20 mouse cellular contexts compared by ENCODE assay signal in genomic region chr1:72698651-72699050, GRCm38 (mm10). TPM values are rescaled to one million over a fixed set of nuclear protein-coding genes. Genes with fewer than 3 reads are reported as not detected.
DNase-seq lines count a peak whose midpoint lies in the region; ATAC-seq and TF ChIP-seq lines count a peak whose summit lies in the region.
"Had no signal": no experiment of that assay in that cellular context is flagged by ENCODE, and none has a peak within 500 bp of the region (broad histone marks: within the 10 kb centered on the region; RNA-seq: fewer than 3 reads in every experiment).

No protein-coding gene starts in this region.

- no peaks in the 10 kb centered on the region for H3K9me3 ChIP-seq in kidney, embryonic 14.5 days (ENCODE audit: control insufficient read depth, low read length)
- H3K9me3 ChIP-seq in liver, embryonic 11.5 days (ENCODE audit: control insufficient read depth, low read length), result no peaks in the 10 kb centered on the region
- H3K9me3 ChIP-seq: forebrain, embryonic 12.5 days; hindbrain, embryonic 15.5 days; limb, embryonic 10.5 days; liver, embryonic 13.5 days; stomach, embryonic 15.5 days had no signal

- 37% methylated on average over 4 of the region's 4 CpGs for WGBS in kidney, adult 2 months
- WGBS in kidney, embryonic 14.5 days, result 66% methylated on average over 4 of the region's 4 CpGs
- WGBS in lung, adult 2 months, result 33% methylated on average over 4 of the region's 4 CpGs
- WGBS in liver, embryonic 11.5 days, result 75% methylated on average over 4 of the region's 4 CpGs

- H3K27me3 ChIP-seq in kidney, adult 2 months (replicated peaks; ENCODE audit: control insufficient read depth, insufficient read depth, low read length), result no peaks in the 10 kb centered on the region
- no peaks in the 10 kb centered on the region for H3K27me3 ChIP-seq in kidney, embryonic 14.5 days (ENCODE audit: control insufficient read depth, insufficient read depth, low read length)
- H3K27me3 ChIP-seq in liver, embryonic 11.5 days (replicated peaks; ENCODE audit: control insufficient read depth, insufficient read depth, low read length), result no peaks in the 10 kb centered on the region
- H3K27me3 ChIP-seq: forebrain, embryonic 12.5 days; hindbrain, embryonic 15.5 days; liver, embryonic 13.5 days; stomach, embryonic 15.5 days had no signal

- no peak overlapping the region for H3K27ac ChIP-seq in kidney, adult 2 months (ENCODE audit: insufficient read depth, low read depth, low read length)
- H3K27ac ChIP-seq in kidney, embryonic 14.5 days (ENCODE audit: low read depth, low read length), result no peak overlapping the region
- H3K27ac ChIP-seq in liver, embryonic 11.5 days (ENCODE audit: low read depth, low read length), result no peak overlapping the region
- H3K27ac ChIP-seq: forebrain, embryonic 12.5 days; heart, adult 2 months; hindbrain, embryonic 15.5 days; limb, embryonic 10.5 days; liver, embryonic 13.5 days; stomach, embryonic 15.5 days had no signal

- H3K4me3 ChIP-seq in kidney, adult 2 months (ENCODE audit: insufficient read depth, low read depth, low read length), result no peak overlapping the region
- no peak overlapping the region for H3K4me3 ChIP-seq in kidney, embryonic 14.5 days (ENCODE audit: low read length)
- no peak overlapping the region for H3K4me3 ChIP-seq in lung, adult 2 months (replicated peaks; ENCODE audit: extremely low read depth, low read depth, low read length)
- no peak overlapping the region for H3K4me3 ChIP-seq in liver, embryonic 11.5 days (ENCODE audit: low read depth, low read length)
- H3K4me3 ChIP-seq: forebrain, embryonic 12.5 days; heart, adult 2 months; hindbrain, embryonic 15.5 days; limb, embryonic 10.5 days; liver, embryonic 13.5 days; stomach, embryonic 15.5 days had no signal

- no peaks in the 10 kb centered on the region for H3K36me3 ChIP-seq in kidney, adult 2 months (ENCODE audit: control insufficient read depth, insufficient read depth, low read length)
- no peaks in the 10 kb centered on the region for H3K36me3 ChIP-seq in kidney, embryonic 14.5 days (ENCODE audit: control insufficient read depth, insufficient read depth, low read length)
- no peaks in the 10 kb centered on the region for H3K36me3 ChIP-seq in liver, embryonic 11.5 days (ENCODE audit: control insufficient read depth, insufficient read depth, low read length)
- H3K36me3 ChIP-seq: forebrain, embryonic 12.5 days; hindbrain, embryonic 15.5 days; limb, embryonic 10.5 days; liver, embryonic 13.5 days; stomach, embryonic 15.5 days had no signal

- peak; percentile 18 to 39 for DNase-seq in cerebellum, postnatal 14 days
- DNase-seq in kidney, adult 2 months, result peak; percentile 31
- DNase-seq in lung, postnatal 14 days, result peak; percentile 42
- DNase-seq in lung, adult 2 months, result no peak
- peak; percentile 63 for DNase-seq in NIH3T3 (ENCODE audit: low read depth)
- no peak for DNase-seq in liver, embryonic 11.5 days (ENCODE audit: low spot score)
- DNase-seq: cerebellum, adult 11 months; heart, adult 2 months; layer of hippocampus, postnatal 36 days; liver, embryonic 13.5 days; spleen, adult 18-20 months; thymus, postnatal 14 days had no signal

- H3K9ac ChIP-seq in kidney, embryonic 14.5 days (ENCODE audit: low read depth, low read length), result no peak overlapping the region
- no peak overlapping the region for H3K9ac ChIP-seq in liver, embryonic 11.5 days (ENCODE audit: low read depth, low read length)
- H3K9ac ChIP-seq: forebrain, embryonic 12.5 days; hindbrain, embryonic 15.5 days; liver, embryonic 13.5 days; stomach, embryonic 15.5 days had no signal

- no peak for ATAC-seq in cerebellum, adult (ENCODE audit: insufficient number of reproducible peaks, low FRiP score, low TSS enrichment)
- no peak for ATAC-seq in kidney, embryonic 14.5 days (ENCODE audit: low FRiP score, low TSS enrichment)
- no peak for ATAC-seq in liver, embryonic 11.5 days (replicated peaks; ENCODE audit: low FRiP score)

- no peak for TF ChIP-seq CTCF in kidney, adult 2 months (conservative IDR thresholded peaks at IDR 0.05; ENCODE audit: insufficient read depth, insufficient read length, low read depth, low read length)
- no peak for TF ChIP-seq CTCF in lung, adult 2 months (IDR thresholded peaks at IDR 0.05; ENCODE audit: insufficient read depth, low read length)

- H3K4me2 ChIP-seq in kidney, embryonic 14.5 days (replicated peaks; ENCODE audit: low read depth, low read length), result no peak overlapping the region
- no peak overlapping the region for H3K4me2 ChIP-seq in liver, embryonic 11.5 days
- H3K4me2 ChIP-seq: forebrain, embryonic 12.5 days; hindbrain, embryonic 15.5 days; liver, embryonic 13.5 days; stomach, embryonic 15.5 days had no signal

- no peaks in the 10 kb centered on the region for H3K4me1 ChIP-seq in kidney, adult 2 months (ENCODE audit: control insufficient read depth, insufficient read depth, low read length)
- H3K4me1 ChIP-seq in kidney, embryonic 14.5 days (ENCODE audit: control insufficient read depth, insufficient read depth, low read length), result no peaks in the 10 kb centered on the region
- no peaks in the 10 kb centered on the region for H3K4me1 ChIP-seq in lung, adult 2 months (ENCODE audit: control insufficient read depth, insufficient read depth, low read length)
- no peaks in the 10 kb centered on the region for H3K4me1 ChIP-seq in liver, embryonic 11.5 days (replicated peaks; ENCODE audit: control insufficient read depth, insufficient read depth, low read length)
- H3K4me1 ChIP-seq: forebrain, embryonic 12.5 days; hindbrain, embryonic 15.5 days; limb, embryonic 10.5 days; liver, embryonic 13.5 days; stomach, embryonic 15.5 days had no signal

- no peak for TF ChIP-seq POLR2A in kidney, adult 2 months (IDR thresholded peaks at IDR 0.05; ENCODE audit: low read depth, low read length)
- TF ChIP-seq POLR2A in lung, adult 2 months (IDR thresholded peaks at IDR 0.05; ENCODE audit: borderline replicate concordance, extremely low read depth, low read depth, low read length), result no peak

RNA-seq across cellular contexts. Expression of gene Ankar, which starts 1.7 kb away (rescaled TPM):
- polyA plus RNA-seq in kidney, adult 2 months (2012; rRNA removed), result not detected in 2 replicates
- polyA plus RNA-seq in kidney, embryonic 14.5 days (2014; fragmentation: Nextera tagmentation; extraction: Ambion mirVana), result not detected in 2 replicates
- not detected in 2 replicates for polyA plus RNA-seq in lung, adult 2 months (2012; rRNA removed)
- polyA plus RNA-seq in liver, embryonic 11.5 days (2014; fragmentation: Nextera tagmentation; extraction: Ambion mirVana), result not detected in 2 replicates
- polyA plus RNA-seq: C2C12; forebrain, embryonic 12.5 days; heart, adult 2 months; hindbrain, embryonic 15.5 days; limb, embryonic 10.5 days; liver, embryonic 13.5 days; neural tube, embryonic 14.5 days; stomach, embryonic 15.5 days had no signal

RNA-seq across cellular contexts. Expression of gene Rpl37a, which starts 12.4 kb away (rescaled TPM):
- 520 and 773 TPM in 2 replicates for polyA plus RNA-seq in kidney, adult 2 months (2012; rRNA removed)
- 2,102 and 2,490 TPM in 2 replicates for polyA plus RNA-seq in kidney, embryonic 14.5 days (2014; fragmentation: Nextera tagmentation; extraction: Ambion mirVana)
- polyA plus RNA-seq in lung, adult 2 months (2012; rRNA removed), result 483 and 531 TPM in 2 replicates
- 1,988 and 2,199 TPM in 2 replicates for polyA plus RNA-seq in liver, embryonic 11.5 days (2014; fragmentation: Nextera tagmentation; extraction: Ambion mirVana)

Comparison
In these comparisons a context has a peak if more than half of its experiments do, and no peak if none do; other contexts are left out.
1. DNase-seq: peak in cerebellum, postnatal 14 days (2 of 2), kidney, adult 2 months (single experiment), lung, postnatal 14 days (single experiment) and NIH3T3 (single experiment); none in lung, adult 2 months (single experiment) and liver, embryonic 11.5 days (single experiment).